Mouse (Mus musculus): ENCODE measurements around the gene Ppp4r2.

GRCm38 (mm10) chr6:100883233-100883632 is 49.8 kb downstream of the Ppp4r2 start:
- TF ChIP-seq CTCF (IDR thresholded peaks at IDR 0.05; ENCODE audit: insufficient read depth, low read length) (no peak; the same call in 1 of the 2 replicates), POLR2A (IDR thresholded peaks at IDR 0.05; ENCODE audit: borderline replicate concordance, extremely low read depth, low read depth, low read length) (no peak)

Data from lung, adult 2 months (tissue).